10 mouse cellular contexts compared by ENCODE assay signal in the genomic region with DNA sequence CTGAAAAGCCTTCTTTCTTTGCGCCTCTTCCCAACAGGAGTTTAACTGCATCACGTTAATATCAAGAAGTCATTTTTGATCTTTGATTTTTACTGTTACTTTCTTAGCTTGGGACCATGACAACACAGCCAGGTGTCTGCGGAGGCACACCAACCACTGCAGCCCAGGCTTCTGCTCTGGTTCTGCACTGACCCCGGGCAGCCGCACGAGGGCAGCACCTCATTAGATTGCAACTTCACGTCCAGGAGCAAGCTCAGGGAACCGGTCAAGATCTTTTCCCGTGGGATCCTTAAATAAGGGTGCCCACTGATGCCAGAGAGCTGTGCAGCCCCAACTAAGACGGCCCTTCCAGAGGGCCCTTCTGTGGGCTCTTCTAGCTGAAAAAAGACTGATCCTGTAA.
DNase-seq lines count a peak whose midpoint lies in the region; TF ChIP-seq lines count a peak whose summit lies in the region.
"Had no signal": no experiment of that assay in that cellular context is flagged by ENCODE, and none has a peak within 500 bp of the region (broad histone marks: within the 10 kb centered on the region; RNA-seq: fewer than 3 reads in every experiment).

No protein-coding gene starts in this region.

- TF ChIP-seq EP300 in heart, adult 2 months (IDR thresholded peaks at IDR 0.05; ENCODE audit: insufficient read depth, low read depth, low read length) = no peak

- peaks cover 38% of the 10 kb centered on the region for H3K4me1 ChIP-seq in E14TG2a.4 (replicated peaks; ENCODE audit: low read depth, low read length)
- no peaks in the 10 kb centered on the region for H3K4me1 ChIP-seq in heart, adult 2 months (ENCODE audit: control insufficient read depth, insufficient read depth, low read length)
- H3K4me1 ChIP-seq in lung, adult 2 months (ENCODE audit: control insufficient read depth, insufficient read depth, low read length) = no peaks in the 10 kb centered on the region
- H3K4me1 ChIP-seq: stomach, embryonic 15.5 days had no signal

- WGBS in heart, adult 2 months = 8% methylated on average over 10 of the region's 10 CpGs
- 9% methylated on average over 10 of the region's 10 CpGs for WGBS in lung, adult 2 months

- TF ChIP-seq POLR2A in heart, adult 2 months (IDR thresholded peaks at IDR 0.05; ENCODE audit: insufficient read depth, low read depth, low read length) = no peak
- TF ChIP-seq POLR2A in lung, adult 2 months (IDR thresholded peaks at IDR 0.05; ENCODE audit: borderline replicate concordance, extremely low read depth, low read depth, low read length) = no peak

- H3K9ac ChIP-seq in heart, adult 2 months (ENCODE audit: low read depth, low read length) = no peak overlapping the region
- H3K9ac ChIP-seq: hindbrain, embryonic 15.5 days; stomach, embryonic 15.5 days had no signal

- H3K9me3 ChIP-seq in E14TG2a.4 (ENCODE audit: low read length) = no peaks in the 10 kb centered on the region
- H3K9me3 ChIP-seq: hindbrain, embryonic 15.5 days; stomach, embryonic 15.5 days had no signal

- intact Hi-C loops in heart, adult 2 months (cut with DNase I) = loop anchor here (1.0 kb wide), 1 partner anchor 25 kb away; no protein-coding TSS in a partner anchor

- H3K79me2 ChIP-seq in heart, adult 2 months (replicated peaks; ENCODE audit: control insufficient read depth, insufficient read depth, low read length) = no peaks in the 10 kb centered on the region

- TF ChIP-seq CTCF in E14TG2a.4 (conservative IDR thresholded peaks at IDR 0.05; ENCODE audit: low read length) = peak; percentile 80
- peak; percentile 93 for TF ChIP-seq CTCF in heart, adult 2 months (IDR thresholded peaks at IDR 0.05)
- TF ChIP-seq CTCF in lung, adult 2 months (IDR thresholded peaks at IDR 0.05; ENCODE audit: insufficient read depth, low read length) = peak; percentile 70

- peak; percentile 36 for DNase-seq in adrenal gland, adult 8-10 months
- DNase-seq in embryo, embryonic 11.5 days (ENCODE audit: low read depth, low spot score) = peak; percentile 29
- peak; percentile 41 to 71 for DNase-seq in heart, adult 2 months
- peak; percentile 82 for DNase-seq in kidney, postnatal 4 days
- DNase-seq in lung, adult 2 months = peak; percentile 59
- peak; percentile 85 to 88 for DNase-seq in right cerebral cortex, adult 2 months (ENCODE audit: low spot score in 2 of 2)
- DNase-seq in yolk sac, embryonic 10.5 days (ENCODE audit: low spot score) = no peak

- H3K4me3 ChIP-seq in E14TG2a.4 (replicated peaks; ENCODE audit: low read length) = no peak overlapping the region
- no peak overlapping the region for H3K4me3 ChIP-seq in heart, adult 2 months
- no peak overlapping the region for H3K4me3 ChIP-seq in lung, adult 2 months (replicated peaks; ENCODE audit: extremely low read depth, low read depth, low read length)
- H3K4me3 ChIP-seq: hindbrain, embryonic 15.5 days; stomach, embryonic 15.5 days had no signal

- H3K27ac ChIP-seq in heart, adult 2 months = no peak overlapping the region
- H3K27ac ChIP-seq: stomach, embryonic 15.5 days had no signal

- no peaks in the 10 kb centered on the region for H3K27me3 ChIP-seq in E14TG2a.4 (ENCODE audit: insufficient read depth, low read length)
- no peaks in the 10 kb centered on the region for H3K27me3 ChIP-seq in heart, adult 2 months (ENCODE audit: control insufficient read depth, insufficient read depth, low read length)
- H3K27me3 ChIP-seq: hindbrain, embryonic 15.5 days; stomach, embryonic 15.5 days had no signal

- no peaks in the 10 kb centered on the region for H3K36me3 ChIP-seq in E14TG2a.4 (ENCODE audit: insufficient read depth, low read length)
- H3K36me3 ChIP-seq in heart, adult 2 months (ENCODE audit: control insufficient read depth, insufficient read depth, low read length) = no peaks in the 10 kb centered on the region
- H3K36me3 ChIP-seq: hindbrain, embryonic 15.5 days; stomach, embryonic 15.5 days had no signal
